In the genomic region with DNA sequence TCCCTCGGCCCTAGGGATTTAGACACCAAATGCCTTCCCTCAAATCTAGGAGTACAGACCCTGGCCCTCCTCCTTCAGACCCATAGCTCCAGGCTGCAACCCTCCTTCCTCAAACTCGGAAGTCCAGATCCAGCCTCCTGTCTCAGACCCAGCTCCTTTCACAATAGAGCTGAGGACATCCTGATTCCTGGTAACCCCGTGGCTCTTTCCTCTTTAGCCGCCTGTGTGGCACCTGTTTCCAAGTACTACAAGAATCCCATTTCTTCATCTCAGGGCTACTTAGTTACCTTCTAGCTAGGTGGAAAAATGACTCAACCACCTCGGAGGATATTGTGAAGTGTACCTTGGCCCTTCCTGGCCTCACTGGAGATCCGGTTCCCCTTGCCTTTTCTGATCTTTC, we compare ENCODE assay signal across 29 mouse cellular contexts. TPM values are rescaled to one million over a fixed set of nuclear protein-coding genes. Genes with fewer than 3 reads are reported as not detected.
"Had no signal": no experiment of that assay in that cellular context is flagged by ENCODE, and none has a peak within 500 bp of the region (broad histone marks: within the 10 kb centered on the region; RNA-seq: fewer than 3 reads in every experiment).

No protein-coding gene starts in this region.

- ATAC-seq: intestine, embryonic 15.5 days; liver, embryonic 12.5 days; lung, postnatal 0 days; midbrain, embryonic 15.5 days had no signal

- H3K4me3 ChIP-seq: intestine, embryonic 15.5 days; left cerebral cortex, adult 2 months; liver, embryonic 12.5 days; liver, embryonic 15.5 days; midbrain, embryonic 12.5 days; midbrain, embryonic 15.5 days; neural tube, embryonic 12.5 days; neural tube, embryonic 15.5 days; stomach, embryonic 15.5 days had no signal

- H3K27ac ChIP-seq: intestine, embryonic 15.5 days; left cerebral cortex, adult 2 months; liver, embryonic 12.5 days; liver, embryonic 15.5 days; midbrain, embryonic 12.5 days; midbrain, embryonic 15.5 days; neural tube, embryonic 12.5 days; neural tube, embryonic 15.5 days; stomach, embryonic 15.5 days had no signal

- H3K4me1 ChIP-seq: intestine, embryonic 15.5 days; liver, embryonic 12.5 days; liver, embryonic 15.5 days; midbrain, embryonic 12.5 days; midbrain, embryonic 15.5 days; neural tube, embryonic 12.5 days; neural tube, embryonic 15.5 days; stomach, embryonic 15.5 days had no signal

- H3K27me3 ChIP-seq: intestine, embryonic 15.5 days; liver, embryonic 12.5 days; liver, embryonic 15.5 days; midbrain, embryonic 12.5 days; midbrain, embryonic 15.5 days; neural tube, embryonic 12.5 days; neural tube, embryonic 15.5 days; stomach, embryonic 15.5 days had no signal

- H3K36me3 ChIP-seq: intestine, embryonic 15.5 days; liver, embryonic 12.5 days; liver, embryonic 15.5 days; midbrain, embryonic 12.5 days; midbrain, embryonic 15.5 days; neural tube, embryonic 12.5 days; neural tube, embryonic 15.5 days; stomach, embryonic 15.5 days had no signal

- H3K9me3 ChIP-seq: intestine, embryonic 15.5 days; liver, embryonic 12.5 days; liver, embryonic 15.5 days; midbrain, embryonic 12.5 days; midbrain, embryonic 15.5 days; neural tube, embryonic 12.5 days; neural tube, embryonic 15.5 days; stomach, embryonic 15.5 days had no signal

- DNase-seq: kidney, adult 18-20 months; kidney, adult 9 months; kidney, postnatal 14 days; kidney, postnatal 4 days; layer of hippocampus, postnatal 36 days; lung, embryonic 14.5 days; right cerebral cortex, adult 18-20 months; right cerebral cortex, postnatal 14 days; right cerebral cortex, postnatal 4 days; spleen, adult 18-20 months; thymus, adult 2 months; thymus, postnatal 14 days; thymus, postnatal 4 days had no signal

- H3K9ac ChIP-seq: intestine, embryonic 15.5 days; liver, embryonic 12.5 days; liver, embryonic 15.5 days; lung, embryonic 14.5 days; midbrain, embryonic 12.5 days; midbrain, embryonic 15.5 days; neural tube, embryonic 12.5 days; neural tube, embryonic 15.5 days; stomach, embryonic 15.5 days had no signal

- H3K4me2 ChIP-seq: intestine, embryonic 15.5 days; liver, embryonic 12.5 days; liver, embryonic 15.5 days; lung, embryonic 14.5 days; midbrain, embryonic 12.5 days; midbrain, embryonic 15.5 days; neural tube, embryonic 12.5 days; neural tube, embryonic 15.5 days; stomach, embryonic 15.5 days had no signal

RNA-seq across cellular contexts. Expression of a gene that starts 1.1 kb away (rescaled TPM):
- total RNA-seq: layer of hippocampus, postnatal 36 days; left cerebral cortex, adult 2 months; left cerebral cortex, postnatal 10 days; left cerebral cortex, postnatal 36 days had no signal
- polyA plus RNA-seq: limb, embryonic 11.5 days; midbrain, embryonic 12.5 days; neural tube, embryonic 12.5 days had no signal

RNA-seq across cellular contexts. Expression of a gene that starts 15.8 kb away (rescaled TPM):
- total RNA-seq: layer of hippocampus, adult 18-20 months; layer of hippocampus, postnatal 36 days; left cerebral cortex, adult 2 months; left cerebral cortex, postnatal 36 days had no signal
- polyA plus RNA-seq: limb, embryonic 14.5 days; lung, embryonic 14.5 days; midbrain, embryonic 12.5 days; midbrain, embryonic 15.5 days; neural tube, embryonic 12.5 days had no signal

RNA-seq across cellular contexts. Expression of a gene that starts 34.5 kb away (rescaled TPM):
- total RNA-seq: layer of hippocampus, adult 18-20 months; layer of hippocampus, postnatal 36 days; left cerebral cortex, adult 2 months; left cerebral cortex, postnatal 10 days; left cerebral cortex, postnatal 36 days had no signal
- polyA plus RNA-seq: intestine, embryonic 15.5 days; kidney, embryonic 16.5 days; limb, embryonic 11.5 days; limb, embryonic 14.5 days; liver, embryonic 12.5 days; liver, embryonic 15.5 days; lung, embryonic 14.5 days; lung, postnatal 0 days; midbrain, embryonic 12.5 days; midbrain, embryonic 15.5 days; neural tube, embryonic 12.5 days; neural tube, embryonic 15.5 days; stomach, embryonic 15.5 days; thymus, adult 2 months had no signal

RNA-seq across cellular contexts. Expression of a gene that starts 52.1 kb away (rescaled TPM):
- total RNA-seq: layer of hippocampus, adult 18-20 months; layer of hippocampus, postnatal 36 days; left cerebral cortex, adult 2 months; left cerebral cortex, postnatal 10 days; left cerebral cortex, postnatal 36 days had no signal
- polyA plus RNA-seq: intestine, embryonic 15.5 days; kidney, embryonic 16.5 days; limb, embryonic 11.5 days; limb, embryonic 14.5 days; liver, embryonic 12.5 days; liver, embryonic 15.5 days; lung, embryonic 14.5 days; lung, postnatal 0 days; midbrain, embryonic 12.5 days; midbrain, embryonic 15.5 days; neural tube, embryonic 12.5 days; neural tube, embryonic 15.5 days; stomach, embryonic 15.5 days; thymus, adult 2 months had no signal
